Mouse (Mus musculus): ENCODE measurements around the gene Ppp1r17.
A peak's percentile ranks its signal among the peaks of the same experiment; 100 is the strongest.

DNA sequence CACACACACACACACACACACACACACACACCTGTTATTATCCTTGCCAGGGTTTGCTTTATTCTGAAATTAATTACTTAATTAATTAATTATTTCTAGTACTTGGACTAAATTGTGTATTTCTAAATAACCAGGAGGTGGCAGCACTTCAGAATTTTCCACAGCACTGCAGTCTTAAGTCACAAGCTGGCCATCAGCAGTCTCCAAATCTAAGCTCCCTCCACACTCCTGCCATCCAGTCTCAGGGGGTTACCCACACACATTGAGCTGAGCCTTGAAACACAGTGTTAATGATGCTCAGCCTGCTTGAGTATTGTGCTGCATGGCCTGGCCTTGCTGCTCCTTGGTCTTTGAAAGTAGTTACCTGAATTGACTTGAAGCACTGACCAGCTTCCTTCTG, 44.3 kb upstream of the Ppp1r17 start:
- TF ChIP-seq CTCF (IDR thresholded peaks at IDR 0.05; ENCODE audit: low read depth) (peak; percentile 30), EP300 (IDR thresholded peaks at IDR 0.05; ENCODE audit: low read depth) (no peak)

Data from liver, postnatal 0 days (tissue).